Mouse (Mus musculus): ENCODE results near the gene Prss8.

- no peak for TF ChIP-seq POLR2A (IDR thresholded peaks at IDR 0.05; ENCODE audit: borderline replicate concordance, insufficient read depth, low read length)
- no peak for TF ChIP-seq CTCF (IDR thresholded peaks at IDR 0.05; ENCODE audit: borderline replicate concordance, insufficient read depth, low read depth, low read length)
Measured at GRCm38 (mm10) chr7:127887781-127888180, 42.1 kb downstream of the Prss8 start.
